Mouse (Mus musculus) midbrain, embryonic 14.5 days (tissue): ENCODE results near the gene Phactr2. TPM values are rescaled to one million over a fixed set of nuclear protein-coding genes. Genes with fewer than 3 reads are reported as not detected.

Experiments
- ATAC-seq: fragments of 200-750 bp; cut with Nextera tagmentation; 2 replicates; pipeline ENCODE4 v1.8.0; 2017; ENCODE audit warnings: moderate number of reproducible peaks, moderate library complexity; ENCODE audit not compliant: low FRiP score, low TSS enrichment
- DNase-seq: peaks from one replicate; pipeline ENCODE4 v3.0.0-alpha.2; 2015
- H3K27ac ChIP-seq: fragments of 300-500 bp; sonication (generic); replicated peaks from 2 replicates; pipeline ENCODE4 v1.5.1; 2014; ENCODE audit warnings: mild to moderate bottlenecking, low read depth, low read length, moderate library complexity
- H3K27me3 ChIP-seq: fragments of 300-500 bp; sonication (generic); 2 replicates; pipeline ENCODE4 v1.6.1; 2014; ENCODE audit warnings: low read length, control low read depth, mixed read lengths; ENCODE audit not compliant: control insufficient read depth, insufficient read depth
- H3K36me3 ChIP-seq: fragments of 300-500 bp; sonication (generic); 2 replicates; pipeline ENCODE4 v1.6.1; 2014; ENCODE audit warnings: low read length, control low read depth; ENCODE audit not compliant: control insufficient read depth, insufficient read depth
- H3K4me1 ChIP-seq: fragments of 300-500 bp; sonication (generic); 2 replicates; pipeline ENCODE4 v1.6.1; 2014; ENCODE audit warnings: mild to moderate bottlenecking, antibody characterized with exemption, low read length, control low read depth; ENCODE audit not compliant: control insufficient read depth, insufficient read depth
- H3K4me2 ChIP-seq: fragments of 300-500 bp; sonication (generic); 2 replicates; pipeline ENCODE4 v1.6.1; 2014; ENCODE audit warnings: mild to moderate bottlenecking, low read length, moderate library complexity
- H3K4me3 ChIP-seq: fragments of 300-500 bp; sonication (generic); replicated peaks from 2 replicates; pipeline ENCODE4 v1.5.1; 2014; ENCODE audit warnings: low read depth, low read length
- H3K9ac ChIP-seq: fragments of 300-500 bp; sonication (generic); replicated peaks from 2 replicates; pipeline ENCODE4 v1.6.1; 2014; ENCODE audit warnings: mild to moderate bottlenecking, low read length, moderate library complexity
- H3K9me3 ChIP-seq: fragments of 300-500 bp; sonication (generic); 2 replicates; pipeline ENCODE4 v1.6.1; 2016; ENCODE audit warnings: low read length, control low read depth, mixed read lengths; ENCODE audit not compliant: control insufficient read depth
- WGBS: fragments of 180-500 bp; shearing (Covaris S2); extraction: QIAGEN DNeasy Blood & Tissue Kit; methylation state at CpG from one replicate; pipeline ENCODE4 v1.1.7; 2014; 5-methylcytosine and 5-hydroxymethylcytosine counted together
- polyA plus RNA-seq: library from polyadenylated mRNA; unstranded; fragments of >200 nt; fragmentation: Nextera tagmentation; extraction: Ambion mirVana; gene quantifications from 2 replicates; pipeline ENCODE4 v1.2.1, GENCODE M21; 2014

The Phactr2 gene
- polyA plus RNA-seq, 1 experiment from 2014 or later = 6.3 TPM

DNA sequence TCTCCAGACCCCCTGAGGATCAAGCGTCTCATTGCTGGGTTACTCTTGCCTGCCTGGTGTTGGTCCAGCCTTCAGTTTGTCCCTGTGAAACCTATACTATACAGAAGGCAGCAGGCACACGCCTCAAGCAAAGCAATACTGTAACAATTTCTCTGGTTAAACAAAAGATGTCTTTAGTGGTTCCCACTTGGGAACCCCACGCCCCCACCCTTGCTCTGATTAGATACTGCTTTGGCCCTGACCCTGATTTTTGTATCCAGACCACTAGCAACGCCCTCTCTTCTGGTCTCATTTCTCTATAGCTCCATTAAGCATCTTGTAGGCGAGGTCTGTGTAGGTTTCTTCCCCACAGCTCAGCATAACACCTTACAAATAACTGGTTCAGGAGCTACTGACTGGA lies 159.2 kb downstream of the Phactr2 start:
- Histone ChIP-seq H3K4me1 (no peaks in the 10 kb centered on the region), H3K9me3 (no peaks in the 10 kb centered on the region), H3K27ac (no peak overlapping the region), H3K4me2 (no peak overlapping the region), H3K27me3 (no peaks in the 10 kb centered on the region), H3K36me3 (no peaks in the 10 kb centered on the region), H3K4me3 (no peak overlapping the region), H3K9ac (no peak overlapping the region)
- WGBS = 85% methylated on average over 5 of the region's 5 CpGs
- no peak for DNase-seq
- ATAC-seq = no peak

DNA sequence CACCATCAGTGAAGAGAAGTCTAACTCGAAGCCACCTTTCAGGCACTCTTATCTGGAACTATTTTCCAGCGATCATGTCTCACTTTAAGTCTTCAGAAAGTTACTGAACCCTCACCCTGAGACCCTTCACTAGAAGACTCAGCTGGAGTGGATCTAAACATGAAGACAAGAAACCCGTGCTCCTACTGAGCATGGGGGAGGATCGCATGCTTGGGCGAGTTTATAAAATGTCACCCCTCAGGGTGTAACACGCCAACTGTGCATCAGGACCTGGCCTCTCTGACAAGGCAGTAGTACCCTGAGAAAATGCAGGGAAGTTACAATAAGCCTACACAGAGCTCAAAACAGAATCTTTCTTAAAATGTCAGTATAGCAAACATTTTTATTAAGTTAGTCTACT lies 161.6 kb downstream of the Phactr2 start:
- WGBS = 38% methylated on average over 6 of the region's 6 CpGs

DNA sequence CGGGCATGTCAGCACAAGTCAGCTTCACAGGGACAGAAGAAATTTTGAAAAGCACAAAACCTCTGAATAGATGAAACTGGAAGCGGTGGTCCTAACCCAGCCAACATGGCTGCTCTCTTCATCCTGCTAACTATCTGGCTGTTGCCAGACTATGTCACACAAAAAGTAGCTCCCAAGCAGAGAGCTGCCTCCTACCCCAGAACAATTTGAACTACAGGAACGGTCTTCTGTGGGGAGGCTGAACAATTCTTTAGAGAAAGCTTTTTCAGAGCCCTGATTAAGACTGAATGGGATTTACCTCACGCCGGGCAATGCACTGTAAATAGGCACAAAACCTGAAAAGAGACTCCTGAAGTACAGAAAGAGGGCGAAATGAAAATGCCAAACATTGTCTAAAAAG lies 162.6 kb downstream of the Phactr2 start:
- no peak overlapping the region for H3K4me3 ChIP-seq
- DNase-seq = no peak
- no peaks in the 10 kb centered on the region for H3K27me3 ChIP-seq
- H3K9me3 ChIP-seq = no peaks in the 10 kb centered on the region
- 28% methylated on average over 6 of the region's 6 CpGs for WGBS
- H3K36me3 ChIP-seq = no peaks in the 10 kb centered on the region
- H3K27ac ChIP-seq = 0 out of 2 replicates have a peak overlapping the region, but pooled peaks have one; percentile 37
- no peak for ATAC-seq
- no peaks in the 10 kb centered on the region for H3K4me1 ChIP-seq
- no peak overlapping the region for H3K9ac ChIP-seq
- H3K4me2 ChIP-seq = no peak overlapping the region

More for the DNA sequence above, 161.6 kb downstream of the Phactr2 start:
- ATAC-seq (no peak), DNase-seq (no peak)
- no peaks in the 10 kb centered on the region for H3K36me3 ChIP-seq
- no peak overlapping the region for H3K4me2 ChIP-seq
- no peaks in the 10 kb centered on the region for H3K4me1 ChIP-seq
- H3K9ac ChIP-seq = no peak overlapping the region
- H3K4me3 ChIP-seq = no peak overlapping the region
- no peaks in the 10 kb centered on the region for H3K9me3 ChIP-seq
- H3K27me3 ChIP-seq = no peaks in the 10 kb centered on the region
- H3K27ac ChIP-seq = no peak overlapping the region

DNA sequence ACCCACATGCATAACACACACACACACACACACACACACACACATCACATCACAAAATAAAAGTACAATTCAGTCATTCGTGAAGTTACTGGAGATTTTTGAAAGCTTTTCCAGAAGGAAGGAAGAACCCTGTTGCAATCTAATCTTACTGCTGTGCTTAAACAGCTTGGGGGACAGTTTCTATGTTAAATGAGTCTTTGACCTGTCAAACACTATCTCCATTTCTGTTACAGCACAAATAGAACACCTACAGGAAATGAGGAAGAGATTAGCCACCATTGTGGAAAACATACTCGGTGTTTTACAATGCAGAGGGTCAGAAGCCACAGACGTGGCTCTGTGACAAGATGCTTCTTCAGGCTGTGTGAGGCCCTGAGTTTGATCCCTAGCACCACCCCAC lies 164.1 kb downstream of the Phactr2 start:
- Histone ChIP-seq H3K27ac (no peak overlapping the region), H3K4me1 (peaks cover under 1% of the 10 kb centered on the region; the same call in 1 of the 2 replicates), H3K36me3 (no peaks in the 10 kb centered on the region), H3K9me3 (no peaks in the 10 kb centered on the region), H3K4me2 (no peak overlapping the region), H3K9ac (no peak overlapping the region), H3K4me3 (no peak overlapping the region), H3K27me3 (no peaks in the 10 kb centered on the region)
- no peak for DNase-seq
- ATAC-seq = no peak
- WGBS = 71% methylated on average over 3 of the region's 3 CpGs

DNA sequence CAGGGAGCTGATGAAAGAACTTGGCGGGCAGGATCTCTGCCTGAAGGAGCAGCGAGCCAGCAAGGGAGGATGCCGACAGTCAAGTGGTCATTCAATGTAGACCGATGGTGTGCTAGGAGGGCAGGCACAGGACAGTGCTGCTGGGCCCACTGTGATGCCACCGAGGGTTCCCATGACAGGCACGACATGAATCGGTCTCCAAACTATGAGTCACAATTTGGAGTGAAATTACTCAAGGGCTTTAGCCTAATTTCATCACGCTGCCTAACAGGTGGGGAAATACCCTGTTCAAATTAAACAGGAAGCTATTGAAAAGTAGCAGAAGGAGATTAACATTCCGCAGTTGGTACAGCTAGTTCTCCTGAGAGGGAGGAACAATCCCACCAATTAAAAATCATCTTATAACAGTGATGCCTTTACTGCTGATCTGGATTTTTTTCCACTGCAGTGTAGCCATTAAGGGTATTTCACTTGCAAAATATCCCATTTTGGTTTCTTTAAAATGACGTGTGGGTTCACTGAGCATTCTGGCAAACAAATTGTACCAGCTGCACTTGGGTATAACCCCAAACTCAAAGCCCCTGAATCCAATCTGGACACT lies 169.5 kb downstream of the Phactr2 start:
- H3K4me2 ChIP-seq = no peak overlapping the region
- peaks cover 3% of the 10 kb centered on the region; the same call in 1 of the 2 replicates for H3K4me1 ChIP-seq
- no peak overlapping the region for H3K27ac ChIP-seq
- DNase-seq = no peak
- no peaks in the 10 kb centered on the region for H3K36me3 ChIP-seq
- no peaks in the 10 kb centered on the region for H3K27me3 ChIP-seq
- no peaks in the 10 kb centered on the region for H3K9me3 ChIP-seq
- WGBS = 72% methylated on average over 10 of the region's 10 CpGs
- 0 out of 2 replicates have a peak, but pooled peaks have one; percentile 27 for ATAC-seq
- H3K4me3 ChIP-seq = no peak overlapping the region
- H3K9ac ChIP-seq = no peak overlapping the region

DNA sequence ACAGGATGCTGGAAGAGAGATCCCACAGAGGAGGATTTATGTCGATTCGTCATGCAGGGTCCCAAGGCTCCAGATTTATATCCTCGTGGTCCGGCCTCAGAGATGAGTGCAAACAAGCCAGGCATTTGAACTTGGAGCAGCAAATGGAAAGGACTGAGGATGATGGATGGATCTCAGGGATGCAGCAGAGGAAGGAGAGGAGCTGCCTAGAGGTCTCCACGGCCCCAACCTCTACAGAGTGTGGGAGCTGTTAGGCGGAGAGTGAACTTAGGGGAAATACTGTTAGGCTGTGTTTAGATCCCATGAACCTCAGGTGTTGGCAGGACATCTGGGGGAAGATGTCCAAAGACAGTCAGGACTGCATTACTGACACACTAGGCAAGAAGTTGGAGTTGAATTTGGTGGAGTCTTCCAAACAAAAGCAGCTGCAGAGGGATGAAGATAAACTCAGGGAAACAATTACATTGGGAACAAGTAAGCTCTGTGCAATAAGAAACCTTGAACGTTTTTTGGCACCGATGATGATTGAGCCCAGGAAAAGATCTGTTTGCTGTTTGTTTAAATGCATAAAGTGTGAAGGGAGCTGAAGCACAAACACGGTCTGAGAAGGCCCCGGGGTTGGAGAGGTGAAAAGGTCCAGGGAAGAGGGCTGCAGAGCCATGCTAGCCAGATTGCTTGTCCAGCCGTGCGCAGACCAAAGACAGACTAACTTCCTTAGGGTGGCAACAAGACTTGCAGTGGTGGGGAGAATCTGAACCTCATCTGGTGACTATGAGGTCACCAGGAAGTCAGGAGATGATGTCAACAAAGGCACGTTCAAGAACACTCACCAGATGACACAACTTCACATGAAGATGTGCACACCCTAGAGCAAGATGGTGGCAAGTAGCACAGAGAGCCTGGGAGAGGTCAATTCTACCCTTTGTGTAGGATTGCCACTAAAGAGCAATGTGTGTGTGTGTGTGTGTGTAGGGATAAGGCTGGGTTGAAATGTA lies 170.6 kb downstream of the Phactr2 start:
- Histone ChIP-seq H3K27me3 (no peaks in the 10 kb centered on the region), H3K27ac (no peak overlapping the region), H3K4me3 (no peak overlapping the region), H3K36me3 (no peaks in the 10 kb centered on the region), H3K4me1 (peaks cover 3% of the 10 kb centered on the region; the same call in 1 of the 2 replicates), H3K9me3 (no peaks in the 10 kb centered on the region), H3K4me2 (no peak overlapping the region), H3K9ac (no peak overlapping the region)
- no peak for ATAC-seq
- DNase-seq = no peak
- WGBS = 85% methylated on average over 13 of the region's 13 CpGs

- no peak for DNase-seq
- WGBS = 92% methylated on average over 6 of the region's 6 CpGs
Measured at GRCm38 (mm10) chr10:13300601-13301000, 173.6 kb downstream of the Phactr2 start.

GRCm38 (mm10) chr10:13300196-13300595 lies 174.0 kb downstream of the Phactr2 start:
- Histone ChIP-seq H3K9ac (no peak overlapping the region), H3K4me3 (no peak overlapping the region), H3K9me3 (no peaks in the 10 kb centered on the region), H3K4me1 (peaks cover 3% of the 10 kb centered on the region; the same call in 1 of the 2 replicates), H3K4me2 (no peak overlapping the region), H3K27ac (no peak overlapping the region), H3K36me3 (no peaks in the 10 kb centered on the region), H3K27me3 (no peaks in the 10 kb centered on the region)
- 80% methylated on average over 6 of the region's 6 CpGs for WGBS
- ATAC-seq (no peak), DNase-seq (no peak)

More at GRCm38 (mm10) chr10:13300601-13301000, 173.6 kb downstream of the Phactr2 start:
- Histone ChIP-seq H3K4me2 (no peak overlapping the region), H3K9ac (no peak overlapping the region), H3K27me3 (no peaks in the 10 kb centered on the region), H3K27ac (no peak overlapping the region), H3K9me3 (no peaks in the 10 kb centered on the region), H3K4me3 (no peak overlapping the region), H3K4me1 (peaks cover 3% of the 10 kb centered on the region; the same call in 1 of the 2 replicates), H3K36me3 (no peaks in the 10 kb centered on the region)
- ATAC-seq = no peak
